Mouse (Mus musculus) intestine, embryonic 14.5 days (tissue): ENCODE results near the gene Apba2. TPM values are rescaled to one million over a fixed set of nuclear protein-coding genes. Genes with fewer than 3 reads are reported as not detected.

Experiments
- ATAC-seq: fragments of 200-750 bp; cut with Nextera tagmentation; replicated peaks from 2 replicates; pipeline ENCODE4 v1.8.0; 2017; ENCODE audit warnings: low read depth, moderate number of reproducible peaks, moderate TSS enrichment, moderate library complexity; ENCODE audit not compliant: low FRiP score, low TSS enrichment
- DNase-seq: peaks from one replicate; pipeline ENCODE4 v3.0.0-alpha.2; 2018; ENCODE audit warnings: low spot score
- H3K27ac ChIP-seq: fragments of 300-500 bp; sonication (generic); 2 replicates; pipeline ENCODE4 v1.5.1; 2014; ENCODE audit warnings: low read depth, mild to moderate bottlenecking, control low read depth
- H3K27me3 ChIP-seq: fragments of 300-500 bp; sonication (generic); replicated peaks from 2 replicates; pipeline ENCODE4 v1.6.1; 2014; ENCODE audit warnings: low read length, control low read depth; ENCODE audit not compliant: control insufficient read depth, insufficient read depth
- H3K36me3 ChIP-seq: fragments of 300-500 bp; sonication (generic); 2 replicates; pipeline ENCODE4 v1.6.1; 2014; ENCODE audit warnings: low read length, control low read depth; ENCODE audit not compliant: control insufficient read depth, insufficient read depth
- H3K4me1 ChIP-seq: fragments of 300-500 bp; sonication (generic); replicated peaks from 2 replicates; pipeline ENCODE4 v1.6.1; 2014; ENCODE audit warnings: low read length, control low read depth, mixed read lengths; ENCODE audit not compliant: control insufficient read depth, insufficient read depth
- H3K4me2 ChIP-seq: fragments of 300-500 bp; sonication (generic); 2 replicates; pipeline ENCODE4 v1.6.1; 2014; ENCODE audit warnings: low read length
- H3K4me3 ChIP-seq: fragments of 300-500 bp; sonication (generic); 2 replicates; pipeline ENCODE4 v1.5.1; 2014; ENCODE audit warnings: low read depth, low read length, control low read depth, mixed read lengths
- H3K9ac ChIP-seq: fragments of 300-500 bp; sonication (generic); 2 replicates; pipeline ENCODE4 v1.6.1; 2014; ENCODE audit warnings: mild to moderate bottlenecking, low read length
- H3K9me3 ChIP-seq: fragments of 300-500 bp; sonication (generic); 2 replicates; pipeline ENCODE4 v1.6.1; 2016; ENCODE audit warnings: low read length, control low read depth; ENCODE audit not compliant: control insufficient read depth
- WGBS: fragments of 180-500 bp; shearing (Covaris S2); extraction: QIAGEN DNeasy Blood & Tissue Kit; methylation state at CpG from one replicate; pipeline ENCODE4 v1.1.7; 2014; 5-methylcytosine and 5-hydroxymethylcytosine counted together
- polyA plus RNA-seq: library from polyadenylated mRNA; unstranded; fragments of >200 nt; fragmentation: Nextera tagmentation; extraction: Ambion mirVana; gene quantifications from 2 replicates; pipeline ENCODE4 v1.2.1, GENCODE M21; 2014

Gene Apba2
- polyA plus RNA-seq, 1 experiment from 2014 or later = 9.6 TPM

DNA sequence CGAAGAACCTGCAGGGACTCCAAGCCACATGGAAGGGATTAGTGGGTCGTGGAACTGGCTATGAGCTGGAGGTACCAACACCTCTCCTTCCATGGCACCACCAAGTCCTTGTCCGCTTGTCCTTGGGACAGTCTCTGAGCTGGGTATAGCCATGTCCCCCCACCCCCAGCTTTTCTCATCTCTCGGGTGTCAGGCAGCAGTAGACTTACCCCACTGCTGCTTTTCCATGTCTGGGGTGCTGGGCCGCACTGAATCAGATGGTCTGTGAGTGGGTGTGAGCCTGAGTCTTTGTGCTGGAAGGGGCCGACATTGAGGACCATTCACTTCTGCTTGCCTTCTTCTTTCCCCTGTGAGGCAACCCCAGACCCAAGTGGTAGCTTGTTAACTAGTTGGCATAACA lies 2.1 kb downstream of the Apba2 start:
- no peaks in the 10 kb centered on the region for H3K4me1 ChIP-seq
- WGBS = 78% methylated on average over 6 of the region's 6 CpGs
- no peak overlapping the region for H3K27ac ChIP-seq
- no peak for DNase-seq
- no peak overlapping the region for H3K9ac ChIP-seq
- no peak overlapping the region for H3K4me2 ChIP-seq
- peaks cover 41% of the 10 kb centered on the region for H3K27me3 ChIP-seq
- no peak for ATAC-seq
- no peaks in the 10 kb centered on the region for H3K9me3 ChIP-seq
- H3K36me3 ChIP-seq = no peaks in the 10 kb centered on the region
- no peak overlapping the region for H3K4me3 ChIP-seq

DNA sequence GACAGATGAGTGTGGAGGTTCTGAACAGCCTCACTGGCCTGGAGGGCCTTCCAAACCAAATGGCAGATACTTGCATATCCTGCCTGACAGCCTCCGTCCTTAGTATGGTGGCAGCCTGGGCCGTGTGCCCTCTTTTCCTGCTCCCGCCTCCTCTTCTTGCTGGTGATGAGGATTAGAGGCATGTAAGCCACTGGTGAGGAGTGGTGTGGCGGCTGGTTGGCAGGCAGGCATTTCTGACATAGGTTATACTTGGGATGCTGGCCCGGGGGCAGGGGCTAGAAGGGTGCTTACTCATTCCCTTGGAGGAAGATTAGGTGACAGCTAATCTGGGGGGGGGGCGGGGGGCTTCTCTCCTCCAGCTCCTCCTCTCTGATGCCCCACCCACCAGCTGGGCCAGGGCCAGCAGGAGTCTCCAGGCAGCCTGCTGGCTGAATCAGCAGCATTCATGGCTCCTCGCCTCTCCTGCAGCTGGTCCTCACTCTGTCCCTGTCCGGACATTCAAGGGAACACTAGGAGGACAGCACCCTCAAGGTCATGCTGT lies 3.3 kb downstream of the Apba2 start:
- Histone ChIP-seq H3K9ac (no peak overlapping the region), H3K4me1 (no peaks in the 10 kb centered on the region), H3K4me2 (no peak overlapping the region), H3K27me3 (peaks cover 41% of the 10 kb centered on the region), H3K27ac (no peak overlapping the region), H3K9me3 (no peaks in the 10 kb centered on the region), H3K4me3 (no peak overlapping the region), H3K36me3 (no peaks in the 10 kb centered on the region)
- 19% methylated on average over 8 of the region's 8 CpGs for WGBS
- ATAC-seq (no peak), DNase-seq (no peak)

DNA sequence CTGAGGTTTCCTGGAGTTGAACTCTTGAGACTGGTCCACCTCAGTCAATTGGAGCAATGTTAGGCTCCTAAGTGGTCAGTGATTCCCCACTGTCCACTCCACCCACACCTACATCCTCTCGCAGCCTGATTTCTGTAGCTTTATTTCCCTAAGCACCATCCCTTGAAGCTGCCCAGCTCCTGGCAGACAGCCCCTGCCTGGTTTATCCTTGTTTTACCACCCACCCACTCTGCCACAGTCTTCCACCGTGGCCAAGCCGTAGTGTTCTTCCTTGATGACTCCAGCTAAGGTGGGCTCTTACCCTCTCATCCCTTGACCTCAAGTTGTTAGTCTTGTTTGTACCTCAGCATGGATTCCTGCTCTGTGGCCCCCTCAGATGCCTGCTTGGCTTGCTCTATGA lies 4.1 kb downstream of the Apba2 start:
- WGBS = 87% methylated on average over 3 of the region's 3 CpGs
- Histone ChIP-seq H3K9ac (no peak overlapping the region), H3K9me3 (no peaks in the 10 kb centered on the region), H3K4me1 (no peaks in the 10 kb centered on the region), H3K36me3 (no peaks in the 10 kb centered on the region), H3K27me3 (peaks cover 39% of the 10 kb centered on the region), H3K4me2 (no peak overlapping the region), H3K4me3 (no peak overlapping the region), H3K27ac (no peak overlapping the region)
- DNase-seq (no peak), ATAC-seq (no peak)

DNA sequence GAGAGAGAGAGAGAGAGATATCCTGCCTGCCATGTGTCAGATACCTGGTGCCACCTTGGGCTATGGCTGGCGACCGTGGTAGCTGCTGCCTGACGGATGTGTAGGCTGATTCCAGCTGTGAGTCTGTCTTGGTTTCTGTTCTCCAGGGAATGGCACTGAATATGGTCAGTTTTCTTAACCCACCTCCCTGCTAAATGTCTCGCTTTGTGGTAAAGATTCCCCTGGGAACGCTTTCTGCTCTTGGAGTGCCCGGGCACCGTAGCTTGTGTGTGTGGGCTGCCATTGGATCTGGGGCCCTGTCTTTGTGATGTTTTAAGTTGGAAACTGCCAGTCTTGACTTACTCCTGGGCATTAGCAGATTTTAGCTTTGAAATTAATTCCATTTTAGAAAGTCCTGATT lies 7.3 kb downstream of the Apba2 start:
- no peak overlapping the region for H3K4me2 ChIP-seq
- H3K9me3 ChIP-seq = no peaks in the 10 kb centered on the region
- H3K4me1 ChIP-seq = no peaks in the 10 kb centered on the region
- no peak overlapping the region for H3K4me3 ChIP-seq
- H3K27me3 ChIP-seq = peaks cover 7% of the 10 kb centered on the region
- DNase-seq = no peak
- H3K9ac ChIP-seq = no peak overlapping the region
- 82% methylated on average over 7 of the region's 7 CpGs for WGBS
- ATAC-seq = no peak
- H3K36me3 ChIP-seq = no peaks in the 10 kb centered on the region
- H3K27ac ChIP-seq = no peak overlapping the region

DNA sequence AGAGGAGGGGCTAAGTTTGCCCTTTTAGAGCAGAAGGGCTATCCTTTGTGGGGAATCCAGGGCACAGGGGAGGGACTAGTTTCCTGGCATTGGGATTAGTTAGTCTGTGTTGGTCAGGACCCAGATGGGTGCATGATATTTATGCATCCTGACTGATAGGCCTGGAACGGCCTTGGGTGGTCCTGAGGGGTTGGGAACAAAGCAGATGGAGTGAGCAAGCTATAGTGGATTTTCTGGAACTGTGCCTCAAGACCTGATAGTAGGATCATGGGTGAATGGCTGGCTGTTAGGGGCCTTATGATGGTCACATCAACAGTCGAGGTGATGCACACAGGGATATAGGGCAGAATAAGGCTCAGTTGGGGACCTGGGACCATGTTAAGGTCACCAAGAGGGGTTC lies 8.4 kb downstream of the Apba2 start:
- H3K27me3 ChIP-seq = no peaks in the 10 kb centered on the region; the same call in 1 of the 2 replicates
- no peaks in the 10 kb centered on the region for H3K36me3 ChIP-seq
- DNase-seq = no peak
- no peak overlapping the region for H3K4me2 ChIP-seq
- no peak overlapping the region for H3K27ac ChIP-seq
- H3K4me3 ChIP-seq = no peak overlapping the region
- H3K9me3 ChIP-seq = no peaks in the 10 kb centered on the region
- ATAC-seq = no peak
- H3K4me1 ChIP-seq = no peaks in the 10 kb centered on the region
- no peak overlapping the region for H3K9ac ChIP-seq
- 84% methylated on average over 2 of the region's 2 CpGs for WGBS

DNA sequence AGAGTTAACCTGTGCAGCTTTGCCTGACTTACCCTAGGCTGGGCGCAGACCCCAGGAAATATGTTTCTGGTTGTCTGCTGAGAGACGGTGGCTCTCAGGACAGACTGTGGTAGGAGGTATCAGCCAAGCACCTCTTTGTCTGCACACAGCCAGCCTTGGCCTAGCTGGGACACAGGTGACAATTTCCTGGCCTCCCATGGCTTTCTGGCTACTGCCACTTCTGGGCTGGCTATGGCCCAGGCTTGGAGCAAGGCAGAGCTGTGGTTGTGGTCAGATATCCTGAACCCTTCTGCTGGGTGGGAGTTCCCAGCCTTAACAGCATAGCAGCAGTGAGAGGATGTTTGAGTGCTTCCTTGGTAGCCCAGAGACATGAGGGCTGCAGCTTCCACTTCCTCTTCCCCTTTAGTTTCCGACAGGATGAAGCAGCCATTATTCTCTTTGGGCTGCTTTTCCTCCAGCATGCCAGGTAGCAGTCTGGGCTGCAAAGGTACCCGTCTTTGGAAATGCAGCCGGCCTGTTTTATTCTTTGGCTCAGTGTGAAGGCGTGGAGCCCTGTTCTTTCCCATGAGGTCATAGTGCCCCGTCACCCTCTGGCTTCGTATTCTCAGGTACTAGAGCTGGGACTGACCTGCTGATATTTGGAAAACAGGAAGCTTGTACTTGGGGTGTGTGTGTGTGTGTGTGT lies 9.2 kb downstream of the Apba2 start:
- DNase-seq (no peak), ATAC-seq (no peak)
- H3K9ac ChIP-seq = no peak overlapping the region
- no peaks in the 10 kb centered on the region for H3K36me3 ChIP-seq
- no peaks in the 10 kb centered on the region for H3K4me1 ChIP-seq
- H3K27me3 ChIP-seq = no peaks in the 10 kb centered on the region
- H3K4me3 ChIP-seq = no peak overlapping the region
- no peak overlapping the region for H3K4me2 ChIP-seq
- no peak overlapping the region for H3K27ac ChIP-seq
- no peaks in the 10 kb centered on the region for H3K9me3 ChIP-seq
- WGBS = 79% methylated on average over 8 of the region's 8 CpGs

DNA sequence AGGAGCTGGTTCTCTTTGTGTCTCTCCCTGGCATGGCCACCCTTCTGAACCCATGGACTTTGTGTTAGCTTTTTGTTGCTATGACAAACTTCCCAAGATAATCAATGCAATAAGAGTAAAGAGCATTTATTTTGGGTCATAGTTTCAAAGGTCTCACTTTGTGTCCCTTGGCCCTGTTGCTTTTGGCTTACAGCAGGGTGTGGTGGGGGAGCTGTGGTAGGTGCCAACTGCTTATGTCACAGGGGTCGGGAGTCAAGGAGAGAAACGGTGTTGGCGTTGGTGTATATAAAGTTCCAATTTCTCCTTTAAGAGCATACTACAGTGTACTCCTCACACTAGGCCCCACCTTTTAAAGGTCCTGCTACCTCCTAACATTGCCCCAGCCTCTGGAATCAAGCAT lies 12.1 kb downstream of the Apba2 start:
- H3K4me1 ChIP-seq = no peaks in the 10 kb centered on the region
- no peak overlapping the region for H3K4me2 ChIP-seq
- DNase-seq = no peak
- 86% methylated on average over 3 of the region's 3 CpGs for WGBS
- H3K36me3 ChIP-seq = no peaks in the 10 kb centered on the region
- no peak overlapping the region for H3K9ac ChIP-seq
- no peaks in the 10 kb centered on the region for H3K27me3 ChIP-seq
- no peak for ATAC-seq
- no peaks in the 10 kb centered on the region for H3K9me3 ChIP-seq
- H3K27ac ChIP-seq = no peak overlapping the region
- H3K4me3 ChIP-seq = no peak overlapping the region

DNA sequence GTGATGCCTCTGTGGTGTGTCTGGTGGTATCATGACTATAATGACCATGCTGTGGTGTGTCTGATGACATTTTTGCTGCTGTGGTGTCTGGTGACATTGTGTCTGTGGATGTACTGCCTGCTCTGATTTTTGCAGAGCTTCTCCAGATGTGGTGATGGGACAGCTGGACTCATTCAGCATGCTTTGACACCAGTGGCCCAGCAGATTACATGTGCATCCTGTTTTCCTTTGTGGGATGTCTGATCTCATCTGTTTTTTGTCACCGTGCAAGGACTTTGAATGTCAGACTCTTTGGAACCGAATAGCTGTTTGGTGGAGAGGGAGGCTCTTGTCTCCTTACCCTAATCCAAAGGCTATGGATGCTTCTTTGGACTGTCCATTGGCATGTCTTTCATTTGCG lies 13.8 kb downstream of the Apba2 start:
- Histone ChIP-seq H3K27me3 (no peaks in the 10 kb centered on the region), H3K9ac (no peak overlapping the region), H3K36me3 (no peaks in the 10 kb centered on the region), H3K9me3 (no peaks in the 10 kb centered on the region), H3K4me3 (no peak overlapping the region), H3K4me1 (no peaks in the 10 kb centered on the region), H3K4me2 (no peak overlapping the region), H3K27ac (no peak overlapping the region)
- 66% methylated on average over 3 of the region's 3 CpGs for WGBS
- ATAC-seq = no peak
- no peak for DNase-seq

DNA sequence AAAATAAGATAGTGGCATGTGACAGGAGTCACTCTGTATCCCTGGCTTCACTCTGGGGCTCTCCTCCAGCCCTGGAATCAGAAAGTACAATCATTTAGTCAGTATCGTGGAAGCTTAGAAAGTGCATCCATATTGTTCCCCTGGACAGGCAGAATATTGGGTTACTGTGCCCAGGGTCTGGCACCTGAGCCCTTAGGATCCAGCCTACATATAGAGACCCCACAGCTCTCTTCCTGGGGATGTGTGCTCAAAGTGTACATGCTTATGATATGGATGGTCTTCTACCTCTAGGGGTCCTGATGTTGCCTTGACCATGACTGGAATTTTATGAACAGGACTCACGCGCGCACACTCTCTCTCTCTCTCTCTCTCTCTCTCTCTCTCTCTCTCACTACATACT lies 14.4 kb downstream of the Apba2 start:
- H3K27me3 ChIP-seq = no peaks in the 10 kb centered on the region
- no peaks in the 10 kb centered on the region for H3K4me1 ChIP-seq
- H3K4me3 ChIP-seq = no peak overlapping the region
- H3K9me3 ChIP-seq = no peaks in the 10 kb centered on the region
- H3K36me3 ChIP-seq = no peaks in the 10 kb centered on the region
- H3K4me2 ChIP-seq = no peak overlapping the region
- WGBS = 90% methylated on average over 4 of the region's 4 CpGs
- ATAC-seq (no peak), DNase-seq (no peak)
- no peak overlapping the region for H3K9ac ChIP-seq
- H3K27ac ChIP-seq = no peak overlapping the region
